9 mouse cellular contexts compared by ENCODE assay signal in the genomic region with DNA sequence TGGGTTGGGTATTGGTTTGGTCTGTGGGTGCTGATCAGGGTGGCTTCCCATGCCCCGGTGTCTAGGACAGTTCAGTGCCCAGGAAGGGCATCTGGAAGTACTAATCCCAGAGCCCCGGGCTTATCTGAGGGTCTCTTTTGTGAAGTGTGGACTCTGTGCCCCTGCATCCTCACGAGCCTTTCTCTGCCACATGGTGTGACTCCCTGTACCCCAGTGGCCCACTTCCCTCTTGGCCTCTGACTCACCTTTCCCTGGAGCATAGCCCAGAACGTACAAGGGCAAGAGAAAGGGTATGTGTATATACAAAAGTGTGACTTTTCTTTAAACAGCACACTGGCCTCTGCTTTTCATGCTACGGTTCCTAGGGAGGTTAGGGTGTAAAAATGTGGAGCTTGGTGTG. TPM values are rescaled to one million over a fixed set of nuclear protein-coding genes. Genes with fewer than 3 reads are reported as not detected.
DNase-seq lines count a peak whose midpoint lies in the region; ATAC-seq and TF ChIP-seq lines count a peak whose summit lies in the region.
"Had no signal": no experiment of that assay in that cellular context is flagged by ENCODE, and none has a peak within 500 bp of the region (broad histone marks: within the 10 kb centered on the region; RNA-seq: fewer than 3 reads in every experiment).

No protein-coding gene starts in this region.

- no peaks in the 10 kb centered on the region for H3K9me3 ChIP-seq in midbrain, embryonic 10.5 days (replicated peaks)
- H3K9me3 ChIP-seq in midbrain, postnatal 0 days (ENCODE audit: low read length), result no peaks in the 10 kb centered on the region
- no peaks in the 10 kb centered on the region for H3K9me3 ChIP-seq in embryonic facial prominence, embryonic 11.5 days (replicated peaks; ENCODE audit: control insufficient read depth, low read length)
- H3K9me3 ChIP-seq in limb, embryonic 12.5 days, result no peaks in the 10 kb centered on the region
- no peaks in the 10 kb centered on the region for H3K9me3 ChIP-seq in stomach, embryonic 16.5 days (replicated peaks; ENCODE audit: control insufficient read depth, low read length)

- no peaks in the 10 kb centered on the region for H3K27me3 ChIP-seq in midbrain, embryonic 10.5 days (ENCODE audit: low read depth, poor library complexity, severe bottlenecking)
- H3K27me3 ChIP-seq in midbrain, postnatal 0 days (ENCODE audit: insufficient read depth, low read length), result no peaks in the 10 kb centered on the region
- H3K27me3 ChIP-seq in embryonic facial prominence, embryonic 11.5 days (ENCODE audit: control insufficient read depth, insufficient read depth, low read length), result no peaks in the 10 kb centered on the region; the same call in 1 of the 2 replicates
- no peaks in the 10 kb centered on the region for H3K27me3 ChIP-seq in limb, embryonic 12.5 days
- no peaks in the 10 kb centered on the region for H3K27me3 ChIP-seq in stomach, embryonic 16.5 days (ENCODE audit: control insufficient read depth, insufficient read depth, low read length)

- H3K4me1 ChIP-seq in midbrain, embryonic 10.5 days, result peaks cover 41% of the 10 kb centered on the region
- peaks cover 7% of the 10 kb centered on the region; the same call in 1 of the 2 replicates for H3K4me1 ChIP-seq in midbrain, postnatal 0 days (ENCODE audit: insufficient read depth, low read length)
- H3K4me1 ChIP-seq in embryonic facial prominence, embryonic 11.5 days (ENCODE audit: control insufficient read depth, insufficient read depth, low read length), result no peaks in the 10 kb centered on the region; the same call in 1 of the 2 replicates
- peaks cover 15% of the 10 kb centered on the region for H3K4me1 ChIP-seq in limb, embryonic 12.5 days (replicated peaks)
- H3K4me1 ChIP-seq in stomach, embryonic 16.5 days (ENCODE audit: control insufficient read depth, insufficient read depth, low read length), result peaks cover 12% of the 10 kb centered on the region; the same call in 1 of the 2 replicates

- peak; percentile 25 for DNase-seq in midbrain, embryonic 10.5 days (ENCODE audit: low spot score)
- no peak for DNase-seq in midbrain, postnatal 0 days (ENCODE audit: low spot score)
- DNase-seq in embryonic facial prominence, embryonic 11.5 days (ENCODE audit: low spot score), result no peak
- no peak for DNase-seq in thymus, postnatal 10 days (ENCODE audit: low spot score in 2 of 2)
- no peak for DNase-seq in ovary, postnatal 36 days (ENCODE audit: low spot score)

- H3K4me3 ChIP-seq in midbrain, embryonic 10.5 days, result peak overlapping the region; percentile 84
- no peak overlapping the region for H3K4me3 ChIP-seq in midbrain, postnatal 0 days (ENCODE audit: low read depth, low read length)
- peak overlapping the region; percentile 73 for H3K4me3 ChIP-seq in embryonic facial prominence, embryonic 11.5 days (ENCODE audit: low read depth, low read length)
- peak overlapping the region; percentile 77 for H3K4me3 ChIP-seq in limb, embryonic 12.5 days (replicated peaks)
- peak overlapping the region; percentile 74 for H3K4me3 ChIP-seq in stomach, embryonic 16.5 days (replicated peaks; ENCODE audit: low read length)

- 36% methylated on average over 5 of the region's 5 CpGs for WGBS in midbrain, embryonic 10.5 days
- WGBS in midbrain, postnatal 0 days, result 26% methylated on average over 5 of the region's 5 CpGs
- 34% methylated on average over 5 of the region's 5 CpGs for WGBS in embryonic facial prominence, embryonic 11.5 days
- 41% methylated on average over 5 of the region's 5 CpGs for WGBS in limb, embryonic 12.5 days
- WGBS in stomach, embryonic 16.5 days, result 23% methylated on average over 5 of the region's 5 CpGs

- H3K9ac ChIP-seq in midbrain, postnatal 0 days (replicated peaks; ENCODE audit: low read length, poor library complexity, severe bottlenecking), result no peak overlapping the region
- peak overlapping the region; percentile 84 for H3K9ac ChIP-seq in embryonic facial prominence, embryonic 11.5 days (replicated peaks; ENCODE audit: low read length)
- peak overlapping the region; percentile 77 for H3K9ac ChIP-seq in limb, embryonic 12.5 days (replicated peaks)
- H3K9ac ChIP-seq in stomach, embryonic 16.5 days (ENCODE audit: low read length), result peak overlapping the region; percentile 77

- peak overlapping the region; percentile 91 for H3K27ac ChIP-seq in midbrain, embryonic 10.5 days (replicated peaks)
- no peak overlapping the region for H3K27ac ChIP-seq in midbrain, postnatal 0 days (ENCODE audit: low read depth, low read length)
- H3K27ac ChIP-seq in embryonic facial prominence, embryonic 11.5 days (replicated peaks; ENCODE audit: low read depth, low read length), result no peak overlapping the region
- no peak overlapping the region for H3K27ac ChIP-seq in limb, embryonic 12.5 days
- no peak overlapping the region for H3K27ac ChIP-seq in stomach, embryonic 16.5 days (ENCODE audit: low read length)

- ATAC-seq in midbrain, postnatal 0 days (ENCODE audit: low FRiP score), result no peak
- ATAC-seq in embryonic facial prominence, embryonic 11.5 days (replicated peaks; ENCODE audit: insufficient number of reproducible peaks, low FRiP score, low TSS enrichment, low read depth), result no peak
- ATAC-seq in limb, embryonic 12.5 days (ENCODE audit: insufficient number of reproducible peaks, insufficient read depth, low FRiP score, low TSS enrichment, low read depth), result no peak
- no peak for ATAC-seq in stomach, embryonic 16.5 days (ENCODE audit: insufficient read depth, low FRiP score)
- no peak for ATAC-seq in activated CD4-positive, CD25-positive, alpha-beta regulatory T cell, adult 4 months

- H3K4me2 ChIP-seq in midbrain, postnatal 0 days (ENCODE audit: low read depth, low read length, poor library complexity, severe bottlenecking), result no peak overlapping the region
- H3K4me2 ChIP-seq in embryonic facial prominence, embryonic 11.5 days (ENCODE audit: low read depth, low read length), result peak overlapping the region; percentile 97
- H3K4me2 ChIP-seq in limb, embryonic 12.5 days, result peak overlapping the region; percentile 98
- H3K4me2 ChIP-seq in stomach, embryonic 16.5 days (ENCODE audit: low read depth, low read length), result peak overlapping the region; percentile 98

- peaks cover 16% of the 10 kb centered on the region for H3K36me3 ChIP-seq in midbrain, embryonic 10.5 days
- H3K36me3 ChIP-seq in midbrain, postnatal 0 days (ENCODE audit: insufficient read depth, low read length), result no peaks in the 10 kb centered on the region
- no peaks in the 10 kb centered on the region for H3K36me3 ChIP-seq in embryonic facial prominence, embryonic 11.5 days (replicated peaks; ENCODE audit: control insufficient read depth, insufficient read depth, low read depth, low read length)
- no peaks in the 10 kb centered on the region for H3K36me3 ChIP-seq in limb, embryonic 12.5 days
- no peaks in the 10 kb centered on the region for H3K36me3 ChIP-seq in stomach, embryonic 16.5 days (ENCODE audit: control insufficient read depth, insufficient read depth, low read length)

- no peak for TF ChIP-seq CTCF in midbrain, postnatal 0 days (IDR thresholded peaks at IDR 0.05)

RNA-seq across cellular contexts. Expression of a gene that starts 1.2 kb away (rescaled TPM):
- polyA plus RNA-seq in midbrain, embryonic 10.5 days (2016; fragmentation: Nextera tagmentation; extraction: Ambion mirVana), result 48.9 and 57.5 TPM in 2 replicates
- total RNA-seq in midbrain, postnatal 0 days (2014; rRNA removed), result 1.4 and 2.2 TPM in 2 replicates
- 1.2 and 1.8 TPM in 2 replicates for polyA plus RNA-seq in midbrain, postnatal 0 days (2015; fragmentation: Nextera tagmentation; extraction: Ambion mirVana)
- 25.6 TPM in 2 replicates for polyA plus RNA-seq in embryonic facial prominence, embryonic 11.5 days (2014; fragmentation: Nextera tagmentation; extraction: Ambion mirVana)
- 39.1 and 39.2 TPM in 2 replicates for polyA plus RNA-seq in limb, embryonic 12.5 days (2016; fragmentation: Nextera tagmentation; extraction: Ambion mirVana)
- 19.0 and 19.6 TPM in 2 replicates for polyA plus RNA-seq in stomach, embryonic 16.5 days (2015; fragmentation: Nextera tagmentation; extraction: Ambion mirVana)
- 1 to 10 TPM; 3.2 to 4.7 TPM for polyA plus RNA-seq in activated CD4-positive, CD25-positive, alpha-beta regulatory T cell, adult 4 months (2017; shearing (Covaris generic))

RNA-seq across cellular contexts. Expression of a gene that starts 31.9 kb away (rescaled TPM):
- polyA plus RNA-seq in midbrain, embryonic 10.5 days (2016; fragmentation: Nextera tagmentation; extraction: Ambion mirVana), result not detected in 2 replicates
- not detected in 2 replicates for total RNA-seq in midbrain, postnatal 0 days (2014; rRNA removed)
- not detected in 2 replicates for polyA plus RNA-seq in midbrain, postnatal 0 days (2015; fragmentation: Nextera tagmentation; extraction: Ambion mirVana)
- polyA plus RNA-seq in embryonic facial prominence, embryonic 11.5 days (2014; fragmentation: Nextera tagmentation; extraction: Ambion mirVana), result not detected in 2 replicates
- not detected in 2 replicates for polyA plus RNA-seq in limb, embryonic 12.5 days (2016; fragmentation: Nextera tagmentation; extraction: Ambion mirVana)
- not detected in 2 replicates for polyA plus RNA-seq in stomach, embryonic 16.5 days (2015; fragmentation: Nextera tagmentation; extraction: Ambion mirVana)
- polyA plus RNA-seq in activated CD4-positive, CD25-positive, alpha-beta regulatory T cell, adult 4 months (2017; shearing (Covaris generic)), result not detected
- polyA plus RNA-seq: cortical plate, adult 2 months had no signal

RNA-seq across cellular contexts. Expression of a gene that starts 38.6 kb away (rescaled TPM):
- polyA plus RNA-seq in midbrain, embryonic 10.5 days (2016; fragmentation: Nextera tagmentation; extraction: Ambion mirVana), result 56.2 and 56.4 TPM in 2 replicates
- 21.0 and 31.2 TPM in 2 replicates for total RNA-seq in midbrain, postnatal 0 days (2014; rRNA removed)
- polyA plus RNA-seq in midbrain, postnatal 0 days (2015; fragmentation: Nextera tagmentation; extraction: Ambion mirVana), result 29.8 and 32.3 TPM in 2 replicates
- 60.4 and 61.6 TPM in 2 replicates for polyA plus RNA-seq in embryonic facial prominence, embryonic 11.5 days (2014; fragmentation: Nextera tagmentation; extraction: Ambion mirVana)
- 55.0 and 59.3 TPM in 2 replicates for polyA plus RNA-seq in limb, embryonic 12.5 days (2016; fragmentation: Nextera tagmentation; extraction: Ambion mirVana)
- 43.6 and 47.9 TPM in 2 replicates for polyA plus RNA-seq in stomach, embryonic 16.5 days (2015; fragmentation: Nextera tagmentation; extraction: Ambion mirVana)
- 10 to 100 TPM; 67.2 to 74.9 TPM for polyA plus RNA-seq in activated CD4-positive, CD25-positive, alpha-beta regulatory T cell, adult 4 months (2017; shearing (Covaris generic))
